Mouse (Mus musculus): ENCODE measurements at regions not wholly inside any gene's neighbourhood (a gene's known extent, or its start where the extent isn't known, plus 50 kb on each side); places are given as distances from the start of the nearest gene placed in this dataset.

GRCm38 (mm10) chr6:51760372-51760771 is 236.7 kb downstream of the Snx10 start:
- TF ChIP-seq CTCF (IDR thresholded peaks at IDR 0.05; ENCODE audit: low read depth) (no peak), EP300 (IDR thresholded peaks at IDR 0.05; ENCODE audit: low read depth) (no peak)
